Mouse (Mus musculus) liver, adult 2 months (tissue): ENCODE measurements around the gene Clba1.

ENCODE experiments used
- CTCF ChIP-seq: fragments of 200-500 bp; IDR thresholded peaks from 2 replicates; pipeline ENCODE4 v1.5.1; 2011; ENCODE audit warnings: low read depth, low read length, control low read depth
- POLR2A ChIP-seq: fragments of 200-500 bp; IDR thresholded peaks from 2 replicates; pipeline ENCODE4 v1.6.1; 2011; ENCODE audit warnings: low read length, control low read depth; ENCODE audit not compliant: insufficient read depth; ENCODE audit errors: extremely low read depth

GRCm38 (mm10) chr12:112769031-112769430, 39.7 kb upstream of the Clba1 start:
- TF ChIP-seq POLR2A (no peak), CTCF (no peak)
